Mouse (Mus musculus) hematopoietic stem cell, adult 5-6 weeks (primary cell): ENCODE results near the gene Ttll3. TPM values are rescaled to one million over a fixed set of nuclear protein-coding genes. Genes with fewer than 3 reads are reported as not detected.

Source experiments
- total RNA-seq: library from RNA; stranded (forward); fragments of 172-1452, 232-1000 nt; gene quantifications from 2 replicates; pipeline ENCODE4 v1.2.3, GENCODE M21; 2017

Gene Ttll3
- total RNA-seq, 1 experiment from 2014 or later: 7.5 TPM

Other genes with a start within 250 kb of the Ttll3 start
- gene Lhfpl4, start 193.9 kb upstream of the Ttll3 start, total RNA-seq: 0.69 TPM in 1 of 2 replicates, not detected in the other
- 40.0 and 44.6 TPM in 2 replicates for gene Mtmr14, start 151.4 kb upstream of the Ttll3 start, total RNA-seq
- 0.35 TPM in 1 of 2 replicates, not detected in the other for gene Cpne9, start 107.0 kb upstream of the Ttll3 start, total RNA-seq
- gene Brpf1, start 82.1 kb upstream of the Ttll3 start, total RNA-seq: 24.6 and 35.6 TPM in 2 replicates
- gene Ogg1, start 62.3 kb upstream of the Ttll3 start, total RNA-seq: 9.8 TPM in 2 replicates
- gene Camk1, start 45.3 kb upstream of the Ttll3 start, total RNA-seq: 56.3 and 59.9 TPM in 2 replicates
- 25.5 and 37.9 TPM in 2 replicates for gene Tada3, start 11.4 kb upstream of the Ttll3 start, total RNA-seq
- 159 and 191 TPM in 2 replicates for gene Arpc4, start 11.1 kb upstream of the Ttll3 start, total RNA-seq
- 4.5 and 4.6 TPM in 2 replicates for gene Rpusd3, start 30.1 kb downstream of the Ttll3 start, total RNA-seq
- gene Cidec, start 46.5 kb downstream of the Ttll3 start, total RNA-seq: not detected in 2 replicates
- gene Jagn1, start 53.3 kb downstream of the Ttll3 start, total RNA-seq: 15.9 and 28.2 TPM in 2 replicates
- 8.4 and 10.6 TPM in 2 replicates for gene Il17re, start 69.2 kb downstream of the Ttll3 start, total RNA-seq
- gene Il17rc, start 82.2 kb downstream of the Ttll3 start, total RNA-seq: 0.65 and 1.4 TPM in 2 replicates
- gene Creld1, start 94.0 kb downstream of the Ttll3 start, total RNA-seq: 7.4 and 8.3 TPM in 2 replicates
- gene Prrt3, start 112.7 kb downstream of the Ttll3 start, total RNA-seq: not detected in 2 replicates
- gene Emc3, start 142.4 kb downstream of the Ttll3 start, total RNA-seq: 31.2 and 37.1 TPM in 2 replicates
- 22.0 and 25.4 TPM in 2 replicates for gene Fancd2, start 142.4 kb downstream of the Ttll3 start, total RNA-seq
- not detected in 2 replicates for gene Fancd2os, start 211.5 kb downstream of the Ttll3 start, total RNA-seq
- gene Brk1, start 215.5 kb downstream of the Ttll3 start, total RNA-seq: 104 and 118 TPM in 2 replicates
- 13.5 and 18.6 TPM in 2 replicates for gene Vhl, start 234.7 kb downstream of the Ttll3 start, total RNA-seq
- 20.7 and 30.8 TPM in 2 replicates for gene Irak2, start 249.2 kb downstream of the Ttll3 start, total RNA-seq